Mouse (Mus musculus) olfactory bulb, adult 2 months (tissue): ENCODE data around the gene Ogfrl1.

ENCODE experiments used
- CTCF ChIP-seq: fragments of 200-500 bp; IDR thresholded peaks from 2 replicates; pipeline ENCODE4 v1.5.1; 2012; ENCODE audit warnings: low read depth, mild to moderate bottlenecking, low read length, moderate library complexity; ENCODE audit not compliant: insufficient read depth
- POLR2A ChIP-seq: fragments of 200-500 bp; IDR thresholded peaks from 2 replicates; pipeline ENCODE4 v1.6.1; 2012; ENCODE audit warnings: mild to moderate bottlenecking, low read depth, low read length, moderate library complexity; ENCODE audit not compliant: insufficient read depth

DNA sequence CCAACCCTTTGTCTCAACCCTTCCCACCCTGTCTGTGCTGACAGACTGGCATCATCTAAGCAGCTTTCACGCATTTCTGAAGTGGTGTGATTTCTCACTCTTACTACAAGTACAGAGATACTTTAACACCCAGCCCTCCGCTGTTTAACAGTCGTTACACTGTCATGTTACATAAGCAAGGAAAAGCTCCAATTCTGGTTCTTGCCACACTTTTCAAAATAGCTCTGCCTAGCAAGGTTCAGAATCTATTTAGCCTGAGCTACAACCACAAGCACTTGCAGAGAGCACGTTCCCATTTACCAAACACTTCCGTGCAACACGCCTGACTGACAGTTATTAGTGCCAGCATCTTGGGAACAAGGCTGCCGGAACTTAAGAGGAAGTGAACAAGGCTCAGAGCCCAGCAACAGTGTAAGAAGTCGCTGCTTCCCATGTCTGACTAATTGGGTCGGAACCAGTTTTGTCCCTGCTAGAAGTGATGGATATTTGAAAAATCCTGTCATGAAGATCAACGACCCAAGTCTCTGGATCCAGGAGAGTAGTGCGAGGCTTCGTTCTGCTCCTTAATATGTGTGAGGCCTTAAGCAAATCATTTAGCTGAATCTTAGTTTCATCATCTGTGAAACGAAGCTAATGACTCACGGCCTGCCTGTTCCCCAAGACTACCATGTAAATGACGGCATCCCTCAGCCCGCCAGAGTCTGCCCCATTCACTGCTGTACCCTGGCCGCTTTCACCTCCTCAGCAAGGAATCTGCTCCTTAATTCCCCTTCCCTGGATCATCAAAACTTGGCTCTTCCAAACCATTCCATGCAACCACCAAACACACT, 17.4 kb downstream of the Ogfrl1 start:
- TF ChIP-seq CTCF (no peak), POLR2A (no peak)
